Mouse (Mus musculus): ENCODE measurements around the gene Tbx19.

The Tbx19 gene

DNA sequence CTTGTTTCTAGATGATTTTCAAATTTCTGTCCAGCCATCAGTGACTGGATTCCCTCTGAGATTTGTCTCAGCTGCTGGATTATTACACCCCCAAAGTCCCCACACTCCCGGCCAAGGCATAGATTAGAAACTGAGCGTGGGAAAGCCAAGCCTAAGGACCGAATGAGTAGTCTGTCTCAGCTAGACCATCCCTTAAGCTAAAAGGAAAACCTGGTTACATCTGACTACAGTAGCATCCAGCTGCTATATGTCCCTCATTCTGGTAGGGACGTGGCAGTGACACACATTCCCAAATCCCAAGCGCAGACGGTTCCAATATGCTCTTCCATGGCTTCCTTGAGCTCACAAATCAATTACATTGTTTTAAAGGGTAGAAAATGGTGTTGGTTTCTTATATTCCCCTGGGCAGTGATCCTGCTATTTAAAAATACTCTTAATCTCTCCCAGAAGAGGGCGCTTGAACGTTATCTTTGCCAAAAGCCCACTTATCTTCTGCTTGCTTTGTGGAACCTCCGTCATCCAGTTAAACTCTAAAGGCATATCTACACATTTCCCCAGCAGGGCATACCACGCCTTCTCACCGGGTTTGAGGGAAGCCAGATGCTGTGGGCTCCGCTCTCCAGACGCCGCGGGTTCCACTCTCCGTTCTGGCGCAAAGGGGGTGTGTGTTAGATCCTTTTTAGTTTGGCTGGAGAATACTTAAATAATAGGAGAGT lies 46.0 kb downstream of the Tbx19 start:
- DNase-seq (ENCODE audit: low read depth), result peak; percentile 50

DNA sequence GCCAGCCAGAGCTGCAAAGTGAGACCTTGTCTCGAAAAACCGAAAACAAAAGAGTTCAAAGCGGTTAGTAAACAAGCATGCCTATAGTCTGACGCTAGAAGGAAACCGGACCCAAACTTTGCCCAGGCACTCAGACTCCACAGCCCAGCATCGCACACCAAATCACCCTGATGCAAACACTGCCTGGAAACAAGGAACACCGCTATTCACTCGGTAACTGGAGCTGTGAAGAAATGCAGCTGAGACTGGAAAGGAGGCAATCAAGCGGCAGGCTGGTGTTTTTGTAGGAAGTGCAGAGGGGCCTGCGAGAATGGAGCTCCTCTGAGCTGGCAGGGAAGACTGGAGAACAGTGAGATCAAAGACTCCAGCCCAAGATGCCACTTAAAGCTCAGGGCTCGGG lies 46.9 kb downstream of the Tbx19 start:
- DNase-seq (ENCODE audit: low read depth), result no peak

DNA sequence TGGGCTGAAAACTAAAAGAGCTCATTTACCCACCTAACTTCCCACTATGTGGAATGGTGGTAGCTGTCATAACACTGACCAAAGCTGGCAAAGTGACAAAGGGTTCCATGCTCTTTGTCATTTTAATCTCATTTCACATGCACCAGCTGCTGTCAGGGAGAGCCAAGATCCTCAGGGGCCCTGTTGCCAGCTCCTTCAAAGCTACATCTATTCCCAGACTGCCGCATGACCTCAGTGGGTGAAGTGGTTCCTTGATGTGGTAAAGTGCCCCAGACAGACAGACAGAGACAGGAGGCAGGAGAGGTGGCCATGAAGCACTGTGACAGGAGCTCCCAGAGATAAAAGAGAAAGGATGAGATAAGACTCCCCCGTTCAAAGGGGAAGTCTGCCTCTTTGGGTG lies 49.9 kb downstream of the Tbx19 start:
- DNase-seq (ENCODE audit: low read depth), result no peak

DNA sequence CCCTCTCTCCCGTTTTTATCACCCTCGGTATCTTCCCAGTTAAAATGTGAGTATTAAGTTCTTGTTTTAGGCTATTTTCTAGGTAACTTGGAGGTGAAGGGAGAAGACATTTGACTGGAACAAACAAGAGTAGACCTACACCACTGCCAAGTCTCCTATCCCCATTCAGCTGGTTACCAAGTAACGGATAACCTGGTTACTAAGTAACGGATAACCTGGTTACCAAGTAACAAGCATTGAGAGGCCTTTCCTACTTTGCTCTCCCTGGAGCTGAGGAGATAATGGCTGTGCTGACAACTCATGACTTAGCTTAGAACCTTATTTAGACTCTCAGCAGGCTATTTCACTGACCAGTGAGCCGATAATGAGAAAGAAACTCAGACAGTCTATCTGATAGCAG lies 51.4 kb downstream of the Tbx19 start:
- DNase-seq (ENCODE audit: low read depth), result no peak

DNA sequence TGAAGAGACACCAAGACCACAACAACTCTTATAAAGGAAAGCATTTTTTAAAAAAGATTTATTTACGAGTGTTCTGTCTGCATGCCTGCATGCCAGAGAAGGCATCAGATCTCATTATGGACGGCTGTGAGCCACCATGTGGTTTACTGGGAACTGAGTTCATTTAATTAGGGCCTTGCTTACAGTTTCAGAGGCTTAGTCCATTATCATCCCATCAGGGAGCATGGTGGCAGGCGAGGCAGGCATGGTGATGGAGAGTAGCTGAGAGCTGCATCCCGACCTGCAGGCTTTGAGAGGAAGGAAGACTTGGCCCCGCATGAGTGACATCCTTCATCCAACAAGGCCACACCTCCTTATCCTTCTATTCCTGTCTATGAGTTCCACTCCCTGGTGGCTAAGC lies 52.1 kb downstream of the Tbx19 start:
- no peak for DNase-seq (ENCODE audit: low read depth)

DNA sequence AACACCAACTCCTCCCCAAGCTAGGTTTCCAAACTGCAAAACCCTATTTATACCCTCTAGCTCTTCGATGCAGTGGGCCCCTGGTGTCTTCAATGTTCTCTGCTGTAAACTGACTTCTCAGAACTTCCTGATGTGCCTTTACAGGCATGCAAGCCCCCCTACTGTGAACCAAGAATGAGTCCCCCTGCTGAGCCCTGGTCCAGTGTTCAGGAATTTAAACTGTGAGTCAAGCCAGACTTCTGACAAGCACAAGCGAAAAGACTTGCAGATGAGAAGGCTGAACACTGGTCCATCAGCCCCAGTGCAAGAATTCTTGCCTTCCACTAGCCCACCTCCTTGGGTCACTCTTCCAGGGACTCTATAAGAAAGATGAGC lies 54.6 kb downstream of the Tbx19 start:
- DNase-seq (ENCODE audit: low read depth), result no peak

DNA sequence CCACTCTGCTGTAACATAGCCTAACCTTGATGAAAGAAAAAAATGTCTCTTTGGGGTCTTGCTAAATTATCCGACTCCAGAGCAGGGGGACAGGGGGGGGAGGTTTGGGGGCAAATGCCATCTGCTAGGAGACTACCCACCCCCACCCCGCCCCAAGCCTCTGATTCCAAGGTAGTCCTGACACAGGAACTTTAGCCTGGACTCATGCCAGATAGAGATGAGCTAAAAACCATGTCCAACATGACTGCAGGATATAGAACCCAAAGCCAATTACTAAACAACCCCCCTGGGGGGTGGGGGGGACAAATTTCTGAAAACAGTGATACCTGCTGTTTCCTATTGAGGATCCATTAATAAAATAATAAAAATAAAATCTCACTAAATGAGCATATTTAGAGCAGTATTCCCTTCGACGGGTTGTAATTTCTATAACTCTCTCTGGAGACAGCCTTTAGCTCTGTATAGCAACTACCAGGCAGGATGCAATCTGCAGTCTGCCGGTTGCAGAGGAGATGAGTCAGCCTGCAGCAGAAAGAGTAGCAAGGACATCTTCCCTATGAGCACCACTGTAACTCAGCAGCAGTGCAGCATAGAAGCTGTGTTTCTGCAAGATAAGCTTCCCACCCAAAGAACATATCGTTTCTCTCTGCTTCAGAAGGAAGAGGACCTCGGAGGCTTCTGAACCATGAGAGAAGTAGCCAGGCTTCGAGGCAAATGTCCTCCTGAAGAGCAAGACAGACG lies 55.1 kb downstream of the Tbx19 start:
- DNase-seq (ENCODE audit: low read depth), result peak; percentile 24

DNA sequence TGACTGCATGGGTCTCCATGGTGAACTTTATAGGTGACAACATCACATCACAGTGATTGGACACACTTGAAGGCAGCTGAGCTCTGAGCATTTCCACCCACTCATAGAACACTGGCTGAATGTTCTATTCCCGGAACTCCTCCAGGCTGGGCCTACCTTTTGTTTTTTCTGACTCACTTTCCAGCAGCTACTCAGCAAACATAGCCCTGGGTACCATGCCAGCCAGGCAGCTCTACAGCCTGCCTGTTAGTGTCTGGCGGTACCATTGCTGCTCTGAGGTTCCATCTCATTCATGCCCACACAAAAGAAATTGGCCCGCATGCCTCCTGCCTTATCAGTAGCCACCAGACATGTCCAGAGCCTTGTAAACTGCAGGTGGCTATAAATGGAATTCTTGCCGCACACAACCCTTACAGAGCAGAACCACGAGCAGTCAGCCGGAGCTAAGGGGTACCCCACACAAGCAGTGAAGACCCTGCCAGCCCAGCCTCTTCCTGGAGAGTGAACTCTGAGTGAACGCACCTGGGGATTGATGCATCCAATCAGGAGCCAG lies 55.8 kb downstream of the Tbx19 start:
- DNase-seq (ENCODE audit: low read depth), result no peak

DNA sequence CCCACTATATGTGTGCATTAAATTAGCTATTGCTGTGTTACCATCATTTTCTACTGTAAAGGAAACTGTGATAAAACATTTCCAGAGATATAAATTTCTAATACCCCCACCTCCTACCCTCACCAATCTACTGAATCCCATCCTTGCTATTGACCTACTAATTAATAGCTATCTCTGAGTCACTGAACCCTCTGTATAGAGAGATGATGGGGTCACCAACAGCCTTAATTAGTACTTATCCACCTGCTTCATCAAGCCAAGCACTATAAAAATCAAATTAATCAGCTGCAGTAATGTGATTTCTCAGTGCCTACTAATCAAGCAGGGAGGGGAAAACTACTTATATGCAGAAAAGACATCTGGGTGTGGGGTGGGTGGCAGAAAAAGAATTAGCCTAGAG lies 61.0 kb downstream of the Tbx19 start:
- no peak for DNase-seq (ENCODE audit: low read depth)

DNA sequence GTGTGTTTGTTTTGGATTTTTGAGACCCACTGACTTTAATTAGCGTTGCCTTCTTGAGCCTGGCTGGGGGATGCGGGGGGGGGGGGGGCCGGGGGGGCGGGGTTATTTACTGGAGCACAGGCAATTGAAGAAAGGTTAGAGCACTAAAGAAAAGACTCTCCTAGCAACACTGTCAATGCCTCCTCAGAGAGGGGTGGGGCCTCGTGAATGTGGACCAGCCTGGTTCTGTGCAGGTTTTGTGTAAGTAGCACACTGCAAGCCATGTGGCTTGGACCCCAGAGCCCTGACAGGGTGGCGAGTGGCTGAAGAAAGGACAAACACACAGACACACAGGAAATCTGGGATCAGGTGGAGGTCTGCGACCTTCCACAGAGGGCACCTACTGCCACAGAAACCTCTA lies 65.7 kb downstream of the Tbx19 start:
- DNase-seq (ENCODE audit: low read depth), result no peak

DNA sequence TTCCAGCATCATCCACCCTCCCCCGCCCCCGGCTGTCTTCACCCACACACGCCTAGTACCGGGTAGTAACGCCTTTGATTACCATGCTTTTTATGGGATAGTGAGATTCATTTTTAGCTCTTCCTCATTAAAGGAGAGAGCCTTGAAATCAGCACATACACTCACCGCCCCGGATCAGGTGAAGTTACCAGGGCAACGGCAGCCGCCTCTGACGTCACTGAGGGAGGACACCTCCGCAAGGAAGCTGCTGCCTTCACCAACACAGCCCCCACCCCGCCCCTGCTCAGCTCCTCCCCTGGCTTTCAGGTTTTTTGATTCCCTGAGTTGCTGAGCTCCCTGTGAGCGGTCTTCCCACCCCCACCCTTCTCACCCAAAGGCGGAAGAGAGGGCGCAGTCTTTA lies 68.9 kb downstream of the Tbx19 start:
- no peak for DNase-seq (ENCODE audit: low read depth)

DNA sequence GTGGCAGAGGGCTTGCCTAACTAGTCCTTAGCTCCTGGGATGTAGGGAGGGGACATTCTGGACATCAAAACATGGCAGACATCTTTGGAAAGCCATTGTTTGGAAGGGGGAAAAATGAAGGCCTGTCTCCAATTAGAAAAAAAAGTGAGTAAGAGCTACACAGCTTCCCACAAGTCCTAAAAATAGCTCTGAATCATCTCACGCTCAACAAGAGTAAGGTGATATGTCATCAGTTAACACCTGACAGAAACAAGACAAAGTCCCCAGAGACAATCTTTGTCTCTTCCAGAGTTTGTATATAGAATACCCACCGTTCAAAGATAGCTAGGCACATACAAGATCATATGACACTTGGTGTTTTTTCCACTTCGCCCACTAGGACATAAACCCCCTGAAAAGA lies 71.0 kb downstream of the Tbx19 start:
- DNase-seq (ENCODE audit: low read depth), result no peak
